Mouse (Mus musculus) c-Kit-positive CD71-positive TER-119-negative erythroid progenitor cells, embryonic 14.5 days (primary cell): Measurements from ENCODE around the gene Mfap3l.
"Not testable (repeated sequence)": the region's sequence is repeated elsewhere in the genome, so short reads cannot be mapped to it uniquely, and the experiment has no call there.

Source experiments
- DNase-seq: peaks from one replicate; pipeline ENCODE4 v3.0.0-alpha.2; 2013; ENCODE audit warnings: low read depth

The Mfap3l gene

GRCm38 (mm10) chr8:60657425-60658113, 24.9 kb downstream of the Mfap3l start:
- DNase-seq = no peak

- DNase-seq = no peak
Observed at GRCm38 (mm10) chr8:60658114-60658500, 25.5 kb downstream of the Mfap3l start.

- DNase-seq = not testable (repeated sequence)
Observed at GRCm38 (mm10) chr8:60658686-60659085, 26.1 kb downstream of the Mfap3l start.

- no peak for DNase-seq
Observed at GRCm38 (mm10) chr8:60659721-60660120, 27.1 kb downstream of the Mfap3l start.

GRCm38 (mm10) chr8:60661191-60661590, 28.6 kb downstream of the Mfap3l start:
- DNase-seq = no peak

- no peak for DNase-seq
Observed at GRCm38 (mm10) chr8:60663552-60663951, 30.9 kb downstream of the Mfap3l start.

- no peak for DNase-seq
Observed at GRCm38 (mm10) chr8:60665821-60666220, 33.2 kb downstream of the Mfap3l start.

GRCm38 (mm10) chr8:60666852-60667251, 34.2 kb downstream of the Mfap3l start:
- DNase-seq = no peak

GRCm38 (mm10) chr8:60678590-60678989, 46.0 kb downstream of the Mfap3l start:
- DNase-seq = no peak

GRCm38 (mm10) chr8:60681811-60682210, 49.2 kb downstream of the Mfap3l start:
- DNase-seq = no peak

GRCm38 (mm10) chr8:60682340-60682739, 49.7 kb downstream of the Mfap3l start:
- no peak for DNase-seq

- no peak for DNase-seq
Observed at GRCm38 (mm10) chr8:60711516-60712086, 79.0 kb downstream of the Mfap3l start.

- no peak for DNase-seq
Observed at GRCm38 (mm10) chr8:60714724-60715123, 82.1 kb downstream of the Mfap3l start.

GRCm38 (mm10) chr8:60718692-60719091, 86.1 kb downstream of the Mfap3l start:
- no peak for DNase-seq
